Mouse (Mus musculus) heart, embryonic 12.5 days (tissue): Measurements from ENCODE around the gene Trim37. TPM values are rescaled to one million over a fixed set of nuclear protein-coding genes. Genes with fewer than 3 reads are reported as not detected.

Source experiments
- ATAC-seq: fragments of 200-750 bp; cut with Nextera tagmentation; 2 replicates; pipeline ENCODE4 v1.8.0; 2017; ENCODE audit warnings: moderate TSS enrichment, moderate library complexity; ENCODE audit not compliant: insufficient number of reproducible peaks, low FRiP score
- H3K27ac ChIP-seq: fragments of 300-500 bp; sonication (generic); 2 replicates; pipeline ENCODE4 v1.5.1; 2016; ENCODE audit warnings: mild to moderate bottlenecking, moderate library complexity; ENCODE audit not compliant: poor library complexity, severe bottlenecking
- H3K27me3 ChIP-seq: fragments of 300-500 bp; sonication (generic); replicated peaks from 2 replicates; pipeline ENCODE4 v1.6.1; 2016; ENCODE audit warnings: mild to moderate bottlenecking, moderate library complexity
- H3K36me3 ChIP-seq: fragments of 300-500 bp; sonication (generic); 2 replicates; pipeline ENCODE4 v1.6.1; 2016; ENCODE audit warnings: mild to moderate bottlenecking, moderate library complexity
- H3K4me1 ChIP-seq: fragments of 300-500 bp; sonication (generic); replicated peaks from 2 replicates; pipeline ENCODE4 v1.6.1; 2016; ENCODE audit warnings: mild to moderate bottlenecking
- H3K4me2 ChIP-seq: fragments of 300-500 bp; sonication (generic); 2 replicates; pipeline ENCODE4 v1.6.1; 2016; ENCODE audit warnings: mild to moderate bottlenecking, moderate library complexity
- H3K4me3 ChIP-seq: fragments of 300-500 bp; sonication (generic); 2 replicates; pipeline ENCODE4 v1.5.1; 2016; ENCODE audit warnings: mild to moderate bottlenecking
- H3K9ac ChIP-seq: fragments of 300-500 bp; sonication (generic); 2 replicates; pipeline ENCODE4 v1.6.1; 2016; ENCODE audit warnings: mild to moderate bottlenecking, moderate library complexity
- H3K9me3 ChIP-seq: fragments of 300-500 bp; sonication (generic); replicated peaks from 2 replicates; pipeline ENCODE4 v1.6.1; 2016; ENCODE audit warnings: mild to moderate bottlenecking, moderate library complexity
- WGBS: fragments of 180-500 bp; shearing (Covaris S2); methylation state at CpG from one replicate; pipeline ENCODE4 v1.1.7; 2016; 5-methylcytosine and 5-hydroxymethylcytosine counted together
- polyA plus RNA-seq: library from polyadenylated mRNA; unstranded; fragments of >200 nt; fragmentation: Nextera tagmentation; extraction: Ambion mirVana; gene quantifications from 2 replicates; pipeline ENCODE4 v1.2.1, GENCODE M21; 2016

Trim37 gene
- polyA plus RNA-seq, 1 experiment from 2014 or later, result 24.5 TPM

DNA sequence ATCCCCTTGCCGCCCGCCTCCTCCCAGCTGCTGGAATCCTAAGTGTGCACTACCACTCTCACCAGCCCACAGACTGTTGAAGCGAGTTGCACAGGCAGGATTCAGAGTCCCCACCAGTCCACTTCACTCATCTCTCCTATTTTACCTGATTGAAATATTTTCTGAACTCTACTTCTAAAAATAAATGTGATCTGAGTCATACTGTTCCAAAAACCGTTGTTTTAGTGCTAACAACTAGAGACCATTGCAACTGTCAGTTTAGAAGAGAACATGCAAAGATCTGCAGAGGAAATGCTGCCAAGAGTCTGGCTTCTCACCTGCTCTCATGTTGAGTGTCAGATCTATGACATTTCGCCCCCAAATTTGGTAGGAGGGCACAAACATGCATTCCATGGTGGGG lies 106.5 kb downstream of the Trim37 start:
- no peak overlapping the region for H3K4me3 ChIP-seq
- H3K36me3 ChIP-seq, result peaks cover 8% of the 10 kb centered on the region; the same call in 1 of the 2 replicates
- ATAC-seq, result no peak
- H3K9me3 ChIP-seq, result no peaks in the 10 kb centered on the region
- H3K4me1 ChIP-seq, result peaks cover 9% of the 10 kb centered on the region
- no peak overlapping the region for H3K4me2 ChIP-seq
- H3K9ac ChIP-seq, result no peak overlapping the region
- 81% methylated on average over 5 of the region's 5 CpGs for WGBS
- H3K27ac ChIP-seq, result no peak overlapping the region
- no peaks in the 10 kb centered on the region for H3K27me3 ChIP-seq

DNA sequence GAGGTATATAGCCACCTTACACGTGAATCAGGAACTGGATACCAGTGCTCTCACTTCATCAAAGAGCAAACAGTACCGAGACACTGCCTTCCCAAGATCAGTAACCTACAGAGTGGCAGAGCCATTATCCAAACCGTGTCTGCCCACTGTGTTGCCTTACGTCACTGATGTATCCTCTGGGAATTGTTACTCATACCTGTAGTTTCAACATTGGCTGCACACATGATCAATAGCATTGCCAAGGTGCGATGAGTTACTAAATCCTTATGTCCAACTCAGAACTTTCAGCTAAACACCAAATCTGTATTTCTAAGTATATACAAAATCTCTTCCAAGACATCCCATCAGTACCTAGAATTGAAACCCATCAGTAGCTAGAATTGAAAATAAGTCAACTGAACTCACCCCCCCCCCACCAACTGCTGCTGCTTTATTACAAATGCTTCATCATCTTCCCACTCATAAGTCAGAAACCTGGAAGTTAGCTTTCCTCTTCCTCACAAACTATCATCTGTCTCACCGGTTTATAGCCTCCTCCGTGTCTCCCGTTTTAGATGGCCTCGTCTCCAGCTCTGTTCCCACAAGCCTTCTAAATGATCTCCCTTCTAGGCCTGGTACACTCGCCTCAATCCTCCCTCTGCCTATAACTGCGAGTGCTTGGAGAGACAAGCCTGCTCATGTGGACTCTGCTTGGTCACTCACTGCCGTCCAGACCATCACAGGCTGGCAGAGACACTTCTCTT lies 108.0 kb downstream of the Trim37 start:
- H3K9ac ChIP-seq, result no peak overlapping the region
- WGBS, result 74% methylated on average over 12 of the region's 12 CpGs
- peaks cover 8% of the 10 kb centered on the region; the same call in 1 of the 2 replicates for H3K36me3 ChIP-seq
- no peaks in the 10 kb centered on the region for H3K9me3 ChIP-seq
- peaks cover 20% of the 10 kb centered on the region for H3K4me1 ChIP-seq
- peak overlapping the region; percentile 44 for H3K4me2 ChIP-seq
- ATAC-seq, result no peak
- no peak overlapping the region for H3K4me3 ChIP-seq
- H3K27ac ChIP-seq, result peak overlapping the region; percentile 48
- H3K27me3 ChIP-seq, result no peaks in the 10 kb centered on the region

DNA sequence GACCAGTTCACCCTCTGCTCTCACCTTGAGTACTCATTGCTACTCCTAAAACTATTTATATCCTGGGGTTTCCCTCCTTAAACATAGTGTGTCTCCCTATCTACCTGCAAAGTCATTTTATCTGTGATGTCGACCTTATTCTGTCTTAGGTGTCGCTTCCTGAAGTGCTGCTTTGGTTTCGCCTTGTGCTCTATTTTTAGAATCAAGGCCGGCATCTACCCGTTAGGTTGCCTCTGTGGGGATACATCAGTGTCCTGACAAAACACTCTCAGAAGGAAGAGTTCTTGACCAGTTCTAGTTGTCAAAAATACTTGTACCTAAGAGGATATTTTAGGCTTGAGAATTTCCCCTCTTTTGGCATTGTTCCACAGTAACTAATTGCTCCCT lies 108.6 kb downstream of the Trim37 start:
- WGBS, result 35% methylated on average over 5 of the region's 5 CpGs
- Histone ChIP-seq H3K9me3 (no peaks in the 10 kb centered on the region), H3K27ac (peak overlapping the region; percentile 48), H3K36me3 (peaks cover 8% of the 10 kb centered on the region; the same call in 1 of the 2 replicates), H3K4me2 (peak overlapping the region; percentile 44), H3K9ac (no peak overlapping the region), H3K27me3 (no peaks in the 10 kb centered on the region), H3K4me1 (peaks cover 26% of the 10 kb centered on the region), H3K4me3 (no peak overlapping the region)
- no peak for ATAC-seq

DNA sequence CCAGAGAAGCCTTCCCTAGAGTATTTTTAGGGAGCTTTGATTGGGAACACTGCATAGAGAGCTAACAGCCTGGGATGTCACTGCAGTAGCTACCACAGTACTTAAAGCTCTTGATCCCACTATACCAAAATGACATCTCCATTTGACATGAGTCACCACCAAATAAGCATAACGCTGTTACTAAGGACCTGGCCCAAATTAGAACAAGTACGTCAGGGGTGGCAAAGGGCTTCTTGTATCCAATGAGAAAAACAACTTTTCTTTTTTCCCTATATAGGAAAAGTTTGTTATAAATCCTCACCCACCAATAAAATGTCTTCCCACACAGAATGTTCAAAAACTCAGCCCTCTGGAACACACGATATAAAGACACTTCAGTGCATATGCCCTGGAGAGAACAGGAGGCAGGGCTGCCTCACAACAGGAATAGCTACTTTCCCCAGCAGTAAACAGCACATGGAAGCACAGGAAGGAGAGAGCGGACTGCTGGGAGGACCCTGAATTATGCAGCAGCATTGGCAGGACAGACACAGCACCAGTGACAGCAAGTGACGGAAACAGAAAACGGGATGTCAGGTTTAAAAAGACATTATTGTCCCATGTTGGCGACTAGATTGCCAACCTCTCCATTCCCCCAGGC lies 112.1 kb downstream of the Trim37 start:
- H3K36me3 ChIP-seq, result 0 out of 2 replicates have a peak, but pooled peaks cover 2% of the 10 kb centered on the region
- ATAC-seq, result no peak
- H3K4me3 ChIP-seq, result no peak overlapping the region
- WGBS, result 77% methylated on average over 7 of the region's 7 CpGs
- peak overlapping the region; percentile 71 for H3K27ac ChIP-seq
- no peaks in the 10 kb centered on the region for H3K27me3 ChIP-seq
- no peak overlapping the region for H3K9ac ChIP-seq
- no peak overlapping the region for H3K4me2 ChIP-seq
- no peaks in the 10 kb centered on the region for H3K9me3 ChIP-seq
- peaks cover 36% of the 10 kb centered on the region for H3K4me1 ChIP-seq

DNA sequence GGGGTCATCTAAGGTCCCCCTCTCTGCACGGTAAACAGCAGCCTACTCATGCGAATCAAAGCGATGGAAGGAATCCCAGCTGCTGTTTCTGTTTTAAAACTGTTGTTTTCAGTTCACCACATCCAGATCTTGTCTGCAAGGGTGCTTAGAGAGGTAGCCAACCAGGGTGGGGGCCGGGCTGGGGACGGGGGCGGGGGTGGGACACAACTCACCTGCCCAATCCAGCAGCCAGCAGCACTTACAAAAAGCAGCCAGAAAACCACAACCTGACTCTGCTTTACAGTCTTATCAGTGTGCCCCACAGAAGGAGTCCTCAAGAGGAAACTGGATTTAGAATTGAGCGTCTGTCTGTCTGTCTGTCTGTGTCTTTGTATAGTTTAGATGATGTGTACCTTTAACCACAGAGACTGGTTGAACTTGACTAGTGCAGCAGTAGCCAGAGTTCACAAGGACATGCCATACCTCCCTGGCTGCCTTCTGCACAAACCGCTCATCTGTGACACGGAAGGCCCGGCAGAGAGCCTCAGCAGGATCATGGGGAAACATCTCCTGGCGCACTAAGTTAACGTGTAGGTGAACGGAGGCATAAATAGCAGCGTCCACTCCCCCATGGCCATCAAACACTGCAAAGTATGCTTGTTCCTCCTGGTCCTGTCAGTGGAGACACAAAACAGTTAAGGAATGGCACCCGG lies 113.4 kb downstream of the Trim37 start:
- Histone ChIP-seq H3K9me3 (no peaks in the 10 kb centered on the region), H3K4me1 (peaks cover 37% of the 10 kb centered on the region), H3K9ac (peak overlapping the region; percentile 17; the same call in 1 of the 2 replicates), H3K27me3 (no peaks in the 10 kb centered on the region), H3K4me3 (no peak overlapping the region), H3K27ac (peak overlapping the region; percentile 59), H3K4me2 (no peak overlapping the region), H3K36me3 (0 out of 2 replicates have a peak, but pooled peaks cover 2% of the 10 kb centered on the region)
- 69% methylated on average over 15 of the region's 15 CpGs for WGBS
- ATAC-seq, result no peak

DNA sequence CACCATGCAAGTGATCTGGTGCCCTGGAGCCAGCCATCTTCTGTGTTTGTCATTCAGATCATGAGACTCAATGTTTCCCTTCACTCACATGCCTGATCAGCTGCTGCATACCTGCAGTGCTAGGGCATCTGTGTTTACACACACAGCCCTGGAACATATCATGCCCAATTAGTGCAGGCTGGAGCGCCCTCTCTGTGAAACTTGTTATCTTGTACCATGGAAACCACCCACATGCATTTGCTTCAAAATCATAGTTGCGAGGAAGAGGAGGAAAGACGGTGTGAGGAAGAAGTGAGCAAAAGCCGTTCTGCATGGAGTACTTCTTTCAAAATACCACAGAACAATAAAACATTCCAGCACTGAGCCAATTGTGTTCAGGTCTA lies 113.9 kb downstream of the Trim37 start:
- Histone ChIP-seq H3K4me1 (peaks cover 39% of the 10 kb centered on the region), H3K27ac (peak overlapping the region; percentile 59), H3K4me2 (no peak overlapping the region), H3K9me3 (no peaks in the 10 kb centered on the region), H3K9ac (0 out of 2 replicates have a peak overlapping the region, but pooled peaks have one; percentile 17), H3K4me3 (no peak overlapping the region), H3K27me3 (no peaks in the 10 kb centered on the region), H3K36me3 (0 out of 2 replicates have a peak, but pooled peaks cover 2% of the 10 kb centered on the region)
- WGBS, result 59% methylated on average over 4 of the region's 4 CpGs
- no peak for ATAC-seq

DNA sequence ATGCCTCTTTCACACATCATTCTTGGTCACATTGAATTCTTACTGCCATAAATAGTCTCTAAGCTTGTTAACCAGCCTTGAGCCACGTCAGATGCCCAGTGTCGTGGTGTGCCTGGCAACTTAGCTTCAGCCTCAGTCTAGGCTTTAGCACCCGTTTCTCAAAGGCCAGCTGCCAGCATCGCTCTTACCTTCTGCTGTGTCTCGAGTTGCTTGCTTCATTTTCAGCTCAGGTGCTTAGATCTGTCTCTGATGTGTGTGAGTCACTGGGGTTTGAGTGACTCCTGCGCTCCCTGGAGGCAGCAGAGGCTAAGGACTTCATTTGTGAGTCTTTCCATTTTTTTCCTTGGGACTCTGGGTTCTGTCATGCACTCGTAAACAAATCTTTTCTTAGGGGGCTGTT lies 114.4 kb downstream of the Trim37 start:
- no peak overlapping the region for H3K4me2 ChIP-seq
- no peak overlapping the region for H3K4me3 ChIP-seq
- 0 out of 2 replicates have a peak, but pooled peaks cover 1% of the 10 kb centered on the region for H3K36me3 ChIP-seq
- H3K27me3 ChIP-seq, result no peaks in the 10 kb centered on the region
- no peaks in the 10 kb centered on the region for H3K9me3 ChIP-seq
- H3K27ac ChIP-seq, result no peak overlapping the region
- WGBS, result 75% methylated on average over 7 of the region's 7 CpGs
- ATAC-seq, result no peak
- H3K4me1 ChIP-seq, result peaks cover 39% of the 10 kb centered on the region
- H3K9ac ChIP-seq, result no peak overlapping the region

DNA sequence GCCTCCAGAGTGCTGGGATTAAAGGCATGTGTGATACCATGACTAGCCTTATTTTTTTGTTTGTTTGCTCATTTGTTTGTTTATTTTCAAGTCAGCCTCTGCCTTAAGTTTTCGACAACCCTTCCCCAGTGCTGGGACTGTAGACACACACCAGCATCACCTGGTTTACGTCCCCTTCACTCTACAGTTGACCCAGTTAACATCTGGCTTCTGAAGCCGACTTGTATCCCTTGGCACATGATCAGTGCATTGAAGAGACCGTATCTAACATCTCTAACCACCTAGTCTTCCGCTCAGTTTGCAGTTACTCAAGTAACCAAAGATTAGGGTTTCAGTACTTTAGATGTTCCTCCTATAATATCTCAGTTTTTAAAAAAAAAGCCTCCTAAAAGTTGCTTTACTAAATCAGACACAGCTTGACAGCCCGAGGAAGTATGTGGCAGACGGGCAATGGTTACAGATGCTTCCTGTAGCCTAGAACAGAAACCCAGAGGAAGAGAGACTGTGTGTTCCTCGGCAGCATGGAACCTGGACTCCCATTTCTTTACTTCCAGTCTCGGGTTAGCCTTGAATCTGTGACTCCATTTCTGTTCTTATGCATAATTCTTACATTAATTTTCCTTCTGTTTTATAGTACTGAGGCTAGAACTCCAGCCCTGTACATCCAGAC lies 118.4 kb downstream of the Trim37 start:
- Histone ChIP-seq H3K9ac (no peak overlapping the region), H3K36me3 (no peaks in the 10 kb centered on the region), H3K4me3 (no peak overlapping the region), H3K9me3 (no peaks in the 10 kb centered on the region), H3K4me2 (no peak overlapping the region), H3K4me1 (peaks cover 50% of the 10 kb centered on the region), H3K27ac (no peak overlapping the region), H3K27me3 (no peaks in the 10 kb centered on the region)
- WGBS, result 71% methylated on average over 9 of the region's 9 CpGs
- ATAC-seq, result no peak

DNA sequence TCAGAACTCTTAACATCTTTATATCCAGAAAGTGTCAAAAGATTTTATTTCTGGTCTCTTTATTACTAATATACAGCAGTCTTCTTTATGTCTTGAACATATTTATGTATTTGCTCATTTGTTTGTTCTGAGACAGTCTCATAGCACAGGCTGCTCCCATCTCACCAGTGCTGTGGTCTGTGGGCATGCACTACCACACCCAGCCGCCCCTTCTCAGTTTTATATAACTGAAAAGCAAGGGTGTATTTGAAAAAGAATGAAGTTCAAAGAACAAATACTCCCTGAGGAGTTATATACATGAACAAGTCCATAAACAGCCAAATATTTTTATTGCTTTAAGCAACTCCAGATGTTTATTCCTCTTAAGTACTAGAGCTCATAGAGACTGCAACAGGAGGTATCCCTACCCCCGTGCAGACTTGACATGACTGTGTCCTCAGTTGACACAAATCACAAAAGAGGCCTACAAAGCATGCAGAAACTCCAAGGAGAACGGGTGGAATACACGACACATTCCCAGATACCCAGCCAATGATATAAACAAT lies 119.3 kb downstream of the Trim37 start:
- peak overlapping the region; percentile 89; the same call in 1 of the 2 replicates for H3K27ac ChIP-seq
- no peak overlapping the region for H3K4me3 ChIP-seq
- no peak overlapping the region for H3K4me2 ChIP-seq
- ATAC-seq, result no peak
- no peaks in the 10 kb centered on the region for H3K36me3 ChIP-seq
- 78% methylated on average over 4 of the region's 4 CpGs for WGBS
- H3K4me1 ChIP-seq, result peaks cover 45% of the 10 kb centered on the region
- H3K27me3 ChIP-seq, result no peaks in the 10 kb centered on the region
- H3K9me3 ChIP-seq, result no peaks in the 10 kb centered on the region
- no peak overlapping the region for H3K9ac ChIP-seq

DNA sequence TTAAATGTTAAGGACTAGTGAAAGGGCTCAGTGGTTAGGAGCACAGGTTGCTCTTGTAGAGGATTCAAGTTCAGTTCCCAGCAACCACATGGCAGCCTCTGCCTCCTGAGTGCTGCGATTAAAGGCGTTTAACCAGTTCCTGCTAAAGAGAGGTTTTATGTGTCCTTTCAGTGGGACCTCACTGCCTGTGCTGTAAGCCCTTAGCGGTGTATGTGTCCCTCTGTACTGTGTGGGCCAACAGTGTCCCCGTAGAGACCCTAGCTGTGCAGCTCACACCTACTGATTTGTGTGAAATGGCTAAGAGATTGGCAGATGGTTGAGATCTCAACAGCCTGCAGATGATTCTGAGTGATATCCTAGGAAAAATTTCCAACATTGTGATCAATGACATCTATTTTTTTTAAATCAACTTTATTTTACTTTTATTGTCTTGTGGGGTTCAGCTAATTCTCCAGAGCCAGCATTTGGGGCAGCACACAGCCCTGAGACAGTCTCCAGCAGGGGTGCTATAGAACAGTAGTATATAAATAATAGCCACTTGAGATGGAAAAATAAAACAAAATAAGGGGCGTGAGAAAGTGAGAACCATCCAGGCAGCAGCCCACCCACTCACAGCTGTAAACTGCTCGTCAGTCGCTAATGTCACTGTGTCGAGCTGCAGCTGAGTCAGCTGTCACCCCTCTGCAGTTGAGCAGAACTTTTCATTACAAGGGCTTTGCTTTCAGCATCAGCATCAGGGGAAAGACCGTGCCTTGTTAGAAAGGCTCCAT lies 120.0 kb downstream of the Trim37 start:
- H3K4me1 ChIP-seq, result peaks cover 41% of the 10 kb centered on the region
- no peak overlapping the region for H3K4me3 ChIP-seq
- WGBS, result 39% methylated on average over 9 of the region's 9 CpGs
- peak overlapping the region; percentile 89 for H3K27ac ChIP-seq
- no peaks in the 10 kb centered on the region for H3K27me3 ChIP-seq
- H3K36me3 ChIP-seq, result no peaks in the 10 kb centered on the region
- ATAC-seq, result no peak
- H3K9ac ChIP-seq, result no peak overlapping the region; the same call in 1 of the 2 replicates
- H3K9me3 ChIP-seq, result no peaks in the 10 kb centered on the region
- peak overlapping the region; percentile 50 for H3K4me2 ChIP-seq
